In genomic region chr11:118133133-118133751, GRCm38 (mm10) we compare ENCODE assay signal across 8 mouse cellular contexts. TPM values are rescaled to one million over a fixed set of nuclear protein-coding genes. Genes with fewer than 3 reads are reported as not detected.
A peak's percentile ranks its signal among the peaks of the same experiment; 100 is the strongest.
DNase-seq lines count a peak whose midpoint lies in the region; ATAC-seq and TF ChIP-seq lines count a peak whose summit lies in the region.

No protein-coding gene starts in this region.

- H3K9ac ChIP-seq in midbrain, postnatal 0 days (replicated peaks; ENCODE audit: low read length, poor library complexity, severe bottlenecking), result no peak overlapping the region
- no peak overlapping the region for H3K9ac ChIP-seq in hindbrain, embryonic 15.5 days

- TF ChIP-seq CTCF in gastrocnemius, adult 2 months (IDR thresholded peaks at IDR 0.05), result no peak
- TF ChIP-seq CTCF in midbrain, postnatal 0 days (IDR thresholded peaks at IDR 0.05), result no peak
- TF ChIP-seq CTCF in olfactory bulb, adult 2 months (IDR thresholded peaks at IDR 0.05; ENCODE audit: insufficient read depth, low read depth, low read length), result no peak

- DNase-seq in gastrocnemius, adult 2 months, result no peak
- DNase-seq in gastrocnemius, postnatal 4 days (ENCODE audit: low spot score in 2 of 2), result no peak
- DNase-seq in midbrain, embryonic 10.5 days (ENCODE audit: low spot score), result no peak
- no peak for DNase-seq in midbrain, postnatal 0 days (ENCODE audit: low spot score)
- no peak for DNase-seq in cerebellum, postnatal 36 days

- peak overlapping the region; percentile 78 for H3K27ac ChIP-seq in gastrocnemius, adult 2 months
- H3K27ac ChIP-seq in midbrain, embryonic 10.5 days (replicated peaks), result peak overlapping the region; percentile 25
- no peak overlapping the region for H3K27ac ChIP-seq in midbrain, postnatal 0 days (ENCODE audit: low read depth, low read length)
- 0 out of 2 replicates have a peak overlapping the region, but pooled peaks have one; percentile 16 for H3K27ac ChIP-seq in hindbrain, embryonic 15.5 days (replicated peaks)
- peak overlapping the region; percentile 74 for H3K27ac ChIP-seq in olfactory bulb, adult 2 months (ENCODE audit: insufficient read depth, low read depth, low read length)

- no peaks in the 10 kb centered on the region for H3K27me3 ChIP-seq in midbrain, embryonic 10.5 days (ENCODE audit: low read depth, poor library complexity, severe bottlenecking)
- no peaks in the 10 kb centered on the region for H3K27me3 ChIP-seq in midbrain, postnatal 0 days (ENCODE audit: insufficient read depth, low read length)
- no peaks in the 10 kb centered on the region for H3K27me3 ChIP-seq in hindbrain, embryonic 15.5 days

- ATAC-seq in midbrain, postnatal 0 days (ENCODE audit: low FRiP score), result no peak
- peak; percentile 51; the same call in 1 of the 2 replicates for ATAC-seq in hindbrain, embryonic 15.5 days (ENCODE audit: low FRiP score, low read depth)
- no peak for ATAC-seq in erythroid progenitor cell, adult 5-6 weeks (replicated peaks; ENCODE audit: low FRiP score, poor library complexity, severe bottlenecking)

- no peak for TF ChIP-seq POLR2A in olfactory bulb, adult 2 months (IDR thresholded peaks at IDR 0.05; ENCODE audit: insufficient read depth, low read depth, low read length)

- WGBS in midbrain, embryonic 10.5 days, result 69% methylated on average over 9 of the region's 9 CpGs
- WGBS in midbrain, postnatal 0 days, result 53% methylated on average over 9 of the region's 9 CpGs
- 62% methylated on average over 9 of the region's 9 CpGs for WGBS in hindbrain, embryonic 15.5 days
- WGBS in olfactory bulb, adult 2 months, result 30% methylated on average over 9 of the region's 9 CpGs

- intact Hi-C loops in gastrocnemius, adult 2 months (cut with DNase I), result no loop called here

- H3K4me1 ChIP-seq in midbrain, embryonic 10.5 days, result peaks cover 26% of the 10 kb centered on the region
- H3K4me1 ChIP-seq in midbrain, postnatal 0 days (ENCODE audit: insufficient read depth, low read length), result no peaks in the 10 kb centered on the region
- peaks cover 13% of the 10 kb centered on the region for H3K4me1 ChIP-seq in hindbrain, embryonic 15.5 days (replicated peaks)
- H3K4me1 ChIP-seq in olfactory bulb, adult 2 months (ENCODE audit: control insufficient read depth, insufficient read depth, low read length), result peaks cover 44% of the 10 kb centered on the region

- no peak overlapping the region for H3K4me2 ChIP-seq in midbrain, postnatal 0 days (ENCODE audit: low read depth, low read length, poor library complexity, severe bottlenecking)
- no peak overlapping the region for H3K4me2 ChIP-seq in hindbrain, embryonic 15.5 days

- no peaks in the 10 kb centered on the region for H3K36me3 ChIP-seq in midbrain, embryonic 10.5 days
- no peaks in the 10 kb centered on the region for H3K36me3 ChIP-seq in midbrain, postnatal 0 days (ENCODE audit: insufficient read depth, low read length)
- H3K36me3 ChIP-seq in hindbrain, embryonic 15.5 days, result no peaks in the 10 kb centered on the region

- no peaks in the 10 kb centered on the region for H3K9me3 ChIP-seq in midbrain, embryonic 10.5 days (replicated peaks)
- no peaks in the 10 kb centered on the region for H3K9me3 ChIP-seq in midbrain, postnatal 0 days (ENCODE audit: low read length)
- no peaks in the 10 kb centered on the region for H3K9me3 ChIP-seq in hindbrain, embryonic 15.5 days

- no peak overlapping the region for H3K4me3 ChIP-seq in gastrocnemius, adult 2 months
- H3K4me3 ChIP-seq in midbrain, embryonic 10.5 days, result no peak overlapping the region
- no peak overlapping the region for H3K4me3 ChIP-seq in midbrain, postnatal 0 days (ENCODE audit: low read depth, low read length)
- H3K4me3 ChIP-seq in hindbrain, embryonic 15.5 days, result no peak overlapping the region
- no peak overlapping the region for H3K4me3 ChIP-seq in olfactory bulb, adult 2 months (ENCODE audit: insufficient read depth, low read depth, low read length)

RNA-seq across cellular contexts. Expression of gene Dnah17, which starts 2.8 kb away (rescaled TPM):
- total RNA-seq in gastrocnemius, adult 2 months (2021), result under 1 TPM; 0.05 to 0.06 TPM
- under 1 TPM; 0.05 to 0.10 TPM for total RNA-seq in gastrocnemius, postnatal 4 days (2021)
- polyA plus RNA-seq in midbrain, embryonic 10.5 days (2016; fragmentation: Nextera tagmentation; extraction: Ambion mirVana), result 0.14 and 0.17 TPM in 2 replicates
- 0.05 TPM in 2 replicates for total RNA-seq in midbrain, postnatal 0 days (2014; rRNA removed)
- 0.15 and 0.20 TPM in 2 replicates for polyA plus RNA-seq in midbrain, postnatal 0 days (2015; fragmentation: Nextera tagmentation; extraction: Ambion mirVana)
- polyA plus RNA-seq in hindbrain, embryonic 15.5 days (2015; fragmentation: Nextera tagmentation; extraction: Ambion mirVana), result 0.18 and 0.23 TPM in 2 replicates
- polyA plus RNA-seq in olfactory bulb, adult 2 months (2012; ENCODE audit: insufficient read depth, insufficient read length, low replicate concordance, missing spikeins), result not detected in 2 replicates
- not detected in 2 replicates for total RNA-seq in erythroid progenitor cell, adult 5-6 weeks (2015; ENCODE audit: low replicate concordance)
- total RNA-seq in erythroid progenitor cell, adult 5-6 weeks (2017; ENCODE audit: low replicate concordance), result not detected in 2 replicates
